ENCODE assay signal across 9 mouse cellular contexts in genomic region chr1:172325680-172326535, GRCm38 (mm10). TPM values are rescaled to one million over a fixed set of nuclear protein-coding genes. Genes with fewer than 3 reads are reported as not detected.
DNase-seq lines count a peak whose midpoint lies in the region; ATAC-seq and TF ChIP-seq lines count a peak whose summit lies in the region.
"Had no signal": no experiment of that assay in that cellular context is flagged by ENCODE, and none has a peak within 500 bp of the region (broad histone marks: within the 10 kb centered on the region; RNA-seq: fewer than 3 reads in every experiment).

No protein-coding gene starts in this region.

- H3K27ac ChIP-seq in heart, embryonic 10.5 days = 0 out of 2 replicates have a peak overlapping the region, but pooled peaks have one; percentile 24
- H3K27ac ChIP-seq in liver, embryonic 14.5 days = no peak overlapping the region
- peak overlapping the region; percentile 5 for H3K27ac ChIP-seq in testis, adult 2 months (ENCODE audit: control insufficient read depth, insufficient read depth, low read depth, low read length)
- H3K27ac ChIP-seq: macrophage had no signal

- peak overlapping the region; percentile 52 for H3K4me2 ChIP-seq in liver, embryonic 14.5 days (ENCODE audit: low read depth)

- H3K9me3 ChIP-seq in heart, embryonic 10.5 days = no peaks in the 10 kb centered on the region
- H3K9me3 ChIP-seq in liver, embryonic 14.5 days (ENCODE audit: control insufficient read depth, low read length) = no peaks in the 10 kb centered on the region

- no peak; the same call in 1 of the 2 replicates for TF ChIP-seq POLR2A in testis, adult 2 months (IDR thresholded peaks at IDR 0.05; ENCODE audit: control insufficient read depth, low read depth, low read length)

- TF ChIP-seq EP300 in liver, embryonic 14.5 days (IDR thresholded peaks at IDR 0.05; ENCODE audit: low read depth) = no peak

- peak; percentile 85 for DNase-seq in heart, embryonic 10.5 days (ENCODE audit: low spot score)
- DNase-seq in heart, adult 11 months = no peak
- DNase-seq in cerebellum, adult 9-10 months = peak; percentile 90
- DNase-seq in gastrocnemius, postnatal 14 days = peak; percentile 57
- peak; percentile 75 for DNase-seq in kidney, adult 11 months
- no peak for DNase-seq in liver, embryonic 14.5 days (ENCODE audit: low read depth in 3 of 3, low spot score in 3 of 3)
- peak; percentile 44 to 75 for DNase-seq in natural killer cell, adult 2 months (ENCODE audit: low spot score in 2 of 2)

- H3K4me3 ChIP-seq in heart, embryonic 10.5 days = peak overlapping the region; percentile 63
- H3K4me3 ChIP-seq in liver, embryonic 14.5 days (ENCODE audit: insufficient read depth in 1 of 2, low read depth in 2 of 2, low read length in 2 of 2) = peak overlapping the region in 1 of 2 experiments; percentile 35; a peak in 1 of 4 replicates
- peak overlapping the region; percentile 91 for H3K4me3 ChIP-seq in testis, adult 2 months (ENCODE audit: control insufficient read depth, low read depth, low read length)

- H3K27me3 ChIP-seq in heart, embryonic 10.5 days (ENCODE audit: insufficient read depth, poor library complexity, severe bottlenecking) = peaks cover 97% of the 10 kb centered on the region
- H3K27me3 ChIP-seq in liver, embryonic 14.5 days (ENCODE audit: control insufficient read depth, insufficient read depth, low read length) = peaks cover 28% of the 10 kb centered on the region
- no peaks in the 10 kb centered on the region for H3K27me3 ChIP-seq in testis, adult 2 months (ENCODE audit: control insufficient read depth, insufficient read depth, low read length)

- H3K36me3 ChIP-seq in heart, embryonic 10.5 days = no peaks in the 10 kb centered on the region
- no peaks in the 10 kb centered on the region for H3K36me3 ChIP-seq in liver, embryonic 14.5 days (replicated peaks; ENCODE audit: control insufficient read depth, insufficient read depth, low read depth)
- no peaks in the 10 kb centered on the region; the same call in 1 of the 2 replicates for H3K36me3 ChIP-seq in testis, adult 2 months (ENCODE audit: control insufficient read depth, insufficient read depth, low read length)

- ATAC-seq in liver, embryonic 14.5 days (ENCODE audit: insufficient read depth) = no peak

- intact Hi-C loops in gastrocnemius, postnatal 14 days (cut with DNase I; ENCODE audit: low total_unique reads) = loop anchor here (10.0 kb wide), 1 partner anchor 271 kb away; the partner anchor contains the start of gene Nhlh1

- peak; percentile 79 for TF ChIP-seq CTCF in liver, embryonic 14.5 days (IDR thresholded peaks at IDR 0.05; ENCODE audit: low read depth)
- TF ChIP-seq CTCF in testis, adult 2 months (IDR thresholded peaks at IDR 0.05; ENCODE audit: control insufficient read depth, insufficient read depth, insufficient replicate concordance, low read depth, low read length) = peak; percentile 43; the same call in 1 of the 2 replicates

- peaks cover 22% of the 10 kb centered on the region for H3K4me1 ChIP-seq in heart, embryonic 10.5 days
- no peaks in the 10 kb centered on the region for H3K4me1 ChIP-seq in liver, embryonic 14.5 days (replicated peaks; ENCODE audit: control insufficient read depth in 2 of 2, insufficient read depth in 2 of 2, low read length in 1 of 2)
- H3K4me1 ChIP-seq in testis, adult 2 months (ENCODE audit: control insufficient read depth, insufficient read depth, low read length) = peaks cover 25% of the 10 kb centered on the region

- H3K9ac ChIP-seq in liver, embryonic 14.5 days (replicated peaks) = no peak overlapping the region

- WGBS in heart, embryonic 10.5 days = 18% methylated on average over 94 of the region's 94 CpGs
- 16% methylated on average over 94 of the region's 94 CpGs for WGBS in liver, embryonic 14.5 days (ENCODE audit: insufficient replicate concordance)

RNA-seq across cellular contexts. Expression of gene Kcnj9, which starts 3.2 kb away (rescaled TPM):
- not detected in 2 replicates for polyA plus RNA-seq in heart, embryonic 10.5 days (2016; fragmentation: Nextera tagmentation; extraction: Ambion mirVana)
- not detected for total RNA-seq in gastrocnemius, postnatal 14 days (2021)
- 0.02 and 0.05 TPM in 2 replicates for polyA plus RNA-seq in liver, embryonic 14.5 days (2012; rRNA removed)
- polyA plus RNA-seq in liver, embryonic 14.5 days (2014; fragmentation: Nextera tagmentation; extraction: Ambion mirVana) = not detected in 2 replicates
- 40.4 and 41.2 TPM in 2 replicates for polyA plus RNA-seq in testis, adult 2 months (2012; rRNA removed)

RNA-seq across cellular contexts. Expression of gene Kcnj10, which starts 15.1 kb away (rescaled TPM):
- 0.09 TPM in 1 of 2 replicates, not detected in the other for polyA plus RNA-seq in heart, embryonic 10.5 days (2016; fragmentation: Nextera tagmentation; extraction: Ambion mirVana)
- under 1 TPM; 0.29 to 0.96 TPM for total RNA-seq in gastrocnemius, postnatal 14 days (2021)
- polyA plus RNA-seq in liver, embryonic 14.5 days (2012; rRNA removed) = 0.17 and 0.18 TPM in 2 replicates
- polyA plus RNA-seq in liver, embryonic 14.5 days (2014; fragmentation: Nextera tagmentation; extraction: Ambion mirVana) = 0.04 and 0.08 TPM in 2 replicates
- polyA plus RNA-seq in testis, adult 2 months (2012; rRNA removed) = 0.06 TPM in 2 replicates

RNA-seq across cellular contexts. Expression of gene Atp1a2, which starts 28.0 kb away (rescaled TPM):
- polyA plus RNA-seq in heart, embryonic 10.5 days (2016; fragmentation: Nextera tagmentation; extraction: Ambion mirVana) = 8.7 and 22.5 TPM in 2 replicates
- 1,000 to 10,000 TPM in 1 of 2 experiments, 100 to 1,000 TPM in 1; 826 to 1,026 TPM for total RNA-seq in gastrocnemius, postnatal 14 days (2021)
- 0.08 and 0.10 TPM in 2 replicates for polyA plus RNA-seq in liver, embryonic 14.5 days (2012; rRNA removed)
- 0.01 and 0.08 TPM in 2 replicates for polyA plus RNA-seq in liver, embryonic 14.5 days (2014; fragmentation: Nextera tagmentation; extraction: Ambion mirVana)
- polyA plus RNA-seq in testis, adult 2 months (2012; rRNA removed) = 12.4 and 17.3 TPM in 2 replicates
- polyA plus RNA-seq: macrophage had no signal

RNA-seq across cellular contexts. Expression of gene Pigm, which starts 50.4 kb away (rescaled TPM):
- polyA plus RNA-seq in heart, embryonic 10.5 days (2016; fragmentation: Nextera tagmentation; extraction: Ambion mirVana) = 8.0 and 8.6 TPM in 2 replicates
- 1 to 10 TPM; 4.4 to 4.8 TPM for total RNA-seq in gastrocnemius, postnatal 14 days (2021)
- polyA plus RNA-seq in liver, embryonic 14.5 days (2012; rRNA removed) = 3.8 and 4.1 TPM in 2 replicates
- polyA plus RNA-seq in liver, embryonic 14.5 days (2014; fragmentation: Nextera tagmentation; extraction: Ambion mirVana) = 2.3 and 2.6 TPM in 2 replicates
- polyA plus RNA-seq in testis, adult 2 months (2012; rRNA removed) = 3.8 and 4.0 TPM in 2 replicates

Comparison
In these comparisons a context has a peak if more than half of its experiments do, and no peak if none do; other contexts are left out.
1. DNase-seq: peak in heart, embryonic 10.5 days (single experiment), cerebellum, adult 9-10 months (single experiment), gastrocnemius, postnatal 14 days (single experiment), kidney, adult 11 months (single experiment) and natural killer cell, adult 2 months (2 of 2); none in heart, adult 11 months (single experiment) and liver, embryonic 14.5 days (0 of 3).
2. RNA of gene Kcnj9, which starts 3.2 kb away (polyA plus RNA-seq): 40.4 to 41.2 TPM in testis, adult 2 months; 0.02 to 0.05 TPM in liver, embryonic 14.5 days and not detected in heart, embryonic 10.5 days; every median in the first group is over 10 times any median in the second.